Mouse (Mus musculus) lung, adult 18-20 months (tissue): ENCODE results near the gene Bcam.
A peak's percentile ranks its signal among the peaks of the same experiment; 100 is the strongest.

Source experiments
- DNase-seq, 2 experiments: peaks; one replicate each; pipeline ENCODE4 v3.0.0; 2022; ENCODE audit warnings: mixed read lengths in 2 of 2

Bcam gene

DNA sequence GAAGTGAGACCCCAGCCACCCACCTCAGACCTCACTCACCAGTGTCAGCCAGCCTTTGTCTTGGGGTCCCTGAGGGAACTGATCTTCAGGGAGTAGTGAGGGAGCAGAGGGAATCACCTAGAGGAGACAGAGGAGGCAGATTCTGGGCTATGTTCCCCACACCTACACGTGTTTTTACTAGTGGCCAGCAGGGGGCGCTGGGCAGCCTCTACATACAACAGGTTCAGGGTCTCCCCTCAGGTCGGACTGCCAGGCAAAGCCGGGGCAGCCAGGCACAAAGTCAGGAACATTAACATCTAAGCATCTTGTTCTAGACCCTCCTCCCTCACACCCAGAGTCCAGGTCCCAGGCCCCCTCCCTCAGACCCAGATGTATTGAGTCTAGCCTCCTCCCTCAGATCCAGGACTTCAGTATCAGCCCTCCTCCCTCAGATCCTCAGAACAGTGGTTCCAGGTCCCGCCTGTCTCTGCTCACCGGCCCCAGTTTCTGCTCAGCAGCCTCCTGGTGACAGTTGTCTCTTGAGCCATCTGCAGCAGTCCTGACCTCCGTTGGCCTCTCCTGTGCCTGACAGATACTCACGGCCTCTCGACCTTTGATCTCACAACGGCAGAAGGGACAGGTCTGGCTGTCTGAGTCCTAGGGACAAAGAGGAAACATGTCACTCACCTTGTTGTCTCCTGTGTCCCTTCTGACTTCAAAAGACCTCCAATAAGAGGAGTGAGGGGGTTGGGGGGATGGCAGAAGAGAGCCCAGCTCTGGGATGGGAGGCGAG, 14.1 kb upstream of the Bcam start:
- DNase-seq: no peak

DNA sequence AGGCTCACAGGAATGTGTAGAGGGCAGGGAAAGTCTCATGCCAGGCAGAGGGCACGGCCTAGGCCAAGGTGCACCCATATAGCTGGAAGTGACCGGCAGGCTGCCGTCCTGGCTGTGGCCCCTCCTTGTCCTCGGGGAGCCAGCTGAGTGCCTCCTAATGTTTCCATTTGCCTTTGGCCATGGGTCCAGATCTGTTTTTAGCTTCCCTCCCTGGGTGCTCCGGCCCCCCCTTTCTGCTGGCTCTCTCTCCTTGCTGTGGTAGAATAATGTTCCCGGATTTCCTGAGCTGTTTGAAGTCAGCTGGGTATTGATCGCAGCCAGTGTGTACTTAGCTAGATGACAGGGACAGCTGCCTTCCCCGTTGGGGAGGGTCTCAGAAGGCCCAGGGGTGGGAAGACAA, 12.8 kb upstream of the Bcam start:
- DNase-seq: peak; percentile 73 to 77

DNA sequence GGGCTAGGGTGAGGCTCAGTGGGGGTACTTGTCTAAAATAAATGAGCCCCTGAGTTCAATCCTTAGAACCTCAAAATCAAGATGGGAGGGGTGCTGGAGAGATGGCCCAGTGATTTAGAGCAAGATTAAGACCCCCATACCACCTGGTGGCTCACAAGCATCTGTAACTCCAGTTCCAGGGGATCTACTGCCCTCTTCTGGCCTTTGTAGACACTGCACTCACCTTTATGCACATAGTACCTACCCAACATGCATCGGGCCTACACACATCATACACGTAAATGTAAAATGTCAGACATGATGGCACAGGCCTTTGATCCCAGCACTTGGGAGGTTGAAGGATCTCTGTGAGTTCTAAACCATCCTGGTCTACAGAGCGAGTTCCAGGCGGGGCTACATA, 11.8 kb upstream of the Bcam start:
- peak in 1 of 2 experiments; percentile 54 for DNase-seq

DNA sequence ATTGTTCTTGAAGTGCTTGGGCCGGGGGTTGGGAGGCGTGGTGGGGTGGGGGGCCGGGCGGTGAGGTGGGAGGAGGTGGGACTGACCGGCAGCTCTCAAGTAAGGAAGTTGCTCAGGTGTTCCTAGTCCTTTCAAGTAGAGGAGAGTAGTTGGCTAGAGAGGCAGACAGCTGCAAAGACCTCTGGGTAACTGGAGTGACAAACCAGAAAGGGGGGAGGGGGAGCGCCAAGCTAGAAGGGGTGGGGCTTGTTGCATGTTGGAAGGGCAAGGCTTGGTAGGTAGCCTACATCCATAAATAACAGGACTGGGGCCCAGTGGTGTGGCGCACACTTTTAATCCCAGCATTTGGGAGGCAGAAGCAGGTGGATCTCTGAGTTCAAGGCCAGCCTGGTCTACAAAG, 10.9 kb upstream of the Bcam start:
- no peak for DNase-seq

DNA sequence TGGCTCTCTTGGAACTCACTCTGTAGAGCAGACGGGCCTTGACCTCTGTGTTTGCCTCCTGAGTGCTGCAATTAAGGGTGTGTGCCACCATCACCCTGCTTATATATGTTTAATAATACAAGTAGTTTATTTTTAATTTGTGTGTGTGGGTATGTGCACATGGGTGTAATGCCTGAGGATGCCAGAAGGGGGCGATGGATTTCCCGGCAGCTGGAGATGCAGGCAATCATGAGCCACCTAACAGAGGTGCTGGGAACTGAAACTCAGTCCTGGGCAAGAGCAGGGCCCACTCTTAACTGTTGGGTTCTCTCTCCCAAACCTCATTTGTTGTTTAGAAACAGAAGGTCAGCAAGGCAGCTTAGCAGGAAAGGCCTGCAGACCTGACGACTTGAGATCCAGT, 9.1 kb upstream of the Bcam start:
- DNase-seq: no peak

DNA sequence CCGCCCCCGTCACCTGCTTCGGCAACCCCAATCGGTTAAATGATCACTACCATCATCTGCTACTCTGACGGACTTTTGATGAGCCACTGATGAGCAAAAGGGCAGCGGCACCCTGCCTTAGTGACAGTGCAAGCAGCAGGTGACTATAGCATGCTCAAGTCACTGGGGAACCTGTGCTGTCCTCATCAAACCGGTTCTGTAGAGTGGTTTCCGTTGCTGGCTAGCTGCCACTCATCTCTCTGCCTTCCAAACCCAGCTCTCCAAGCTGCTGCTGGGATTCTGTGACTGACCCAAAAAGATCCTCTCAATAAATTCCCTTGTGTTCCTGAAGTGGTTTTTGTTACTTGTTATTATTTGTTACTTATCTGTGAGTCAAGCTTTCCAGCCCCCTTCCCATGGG, 7.8 kb upstream of the Bcam start:
- DNase-seq: peak; percentile 84 to 90

DNA sequence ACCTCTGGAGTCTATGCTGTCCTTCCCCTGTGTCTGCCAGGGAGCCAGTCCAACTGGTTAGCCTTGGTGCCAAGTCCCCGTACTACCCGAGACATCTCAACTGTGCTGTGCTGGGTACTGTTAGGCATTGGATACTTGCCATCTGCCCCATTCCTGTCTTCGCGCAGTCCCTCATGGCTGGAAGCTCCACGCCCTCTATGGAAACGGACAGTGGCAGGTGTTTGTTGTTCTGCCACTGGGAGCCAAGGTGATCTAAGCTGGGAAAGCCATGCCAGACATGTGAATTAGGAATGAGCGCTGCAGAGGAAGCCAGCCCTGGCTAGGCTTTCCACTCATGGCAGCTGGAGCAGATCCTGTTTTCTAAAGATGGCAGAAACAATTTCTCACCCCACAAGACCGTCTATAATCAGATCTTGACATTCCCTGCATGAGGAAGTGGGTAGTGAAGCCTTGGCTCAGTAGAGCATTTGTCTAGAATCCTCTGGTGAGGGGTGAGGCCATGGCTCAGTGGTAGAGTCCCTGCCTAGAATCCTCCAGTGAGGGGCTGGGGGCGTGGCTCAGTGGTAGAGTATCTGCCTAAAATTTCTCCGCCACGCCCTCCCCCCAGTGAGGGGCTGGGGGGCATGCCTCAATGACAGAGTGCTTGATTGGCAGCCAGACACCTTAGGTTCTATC, 6.4 kb upstream of the Bcam start:
- peak; percentile 31 to 51 for DNase-seq

DNA sequence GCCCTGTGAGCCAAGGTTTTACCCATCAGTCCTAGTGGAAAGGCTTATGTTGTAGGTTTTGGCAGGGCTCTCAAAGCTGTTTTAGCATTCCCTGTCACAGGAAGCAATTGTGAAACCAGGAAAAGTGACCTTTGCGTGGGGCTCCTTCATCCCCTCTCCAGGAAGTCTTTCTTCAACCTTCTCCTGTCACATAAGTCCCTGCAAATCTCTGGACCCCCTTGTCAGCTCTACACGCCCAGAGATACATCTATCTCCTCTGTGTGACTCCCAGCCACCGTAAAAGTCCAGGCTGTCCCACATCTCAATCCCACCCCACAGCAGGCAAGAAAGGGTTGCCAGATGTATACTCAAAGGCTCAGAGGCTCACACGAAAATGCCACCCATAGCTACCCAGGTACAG, 866 bp upstream of the Bcam start:
- no peak for DNase-seq

DNA sequence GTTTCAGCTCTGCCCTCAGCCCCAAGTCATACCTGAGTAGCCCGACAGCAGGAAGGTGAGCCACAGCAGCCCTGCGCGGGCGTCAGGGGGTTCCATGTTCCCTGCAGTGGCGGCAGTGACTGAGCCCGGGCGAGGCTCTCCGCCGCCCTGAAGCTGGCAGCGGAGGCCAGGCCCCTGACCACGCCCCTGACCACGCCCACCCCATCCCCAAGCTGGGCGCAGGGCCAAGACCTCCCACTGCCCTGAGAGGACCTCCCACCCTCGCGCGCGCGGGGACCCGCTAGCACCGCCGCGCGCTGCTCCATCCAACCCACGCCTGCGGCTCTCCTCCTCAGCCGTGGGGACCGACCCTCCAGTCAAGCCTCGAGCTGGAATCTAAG, 451 bp downstream of the Bcam start:
- peak; percentile 91 to 93 for DNase-seq

DNA sequence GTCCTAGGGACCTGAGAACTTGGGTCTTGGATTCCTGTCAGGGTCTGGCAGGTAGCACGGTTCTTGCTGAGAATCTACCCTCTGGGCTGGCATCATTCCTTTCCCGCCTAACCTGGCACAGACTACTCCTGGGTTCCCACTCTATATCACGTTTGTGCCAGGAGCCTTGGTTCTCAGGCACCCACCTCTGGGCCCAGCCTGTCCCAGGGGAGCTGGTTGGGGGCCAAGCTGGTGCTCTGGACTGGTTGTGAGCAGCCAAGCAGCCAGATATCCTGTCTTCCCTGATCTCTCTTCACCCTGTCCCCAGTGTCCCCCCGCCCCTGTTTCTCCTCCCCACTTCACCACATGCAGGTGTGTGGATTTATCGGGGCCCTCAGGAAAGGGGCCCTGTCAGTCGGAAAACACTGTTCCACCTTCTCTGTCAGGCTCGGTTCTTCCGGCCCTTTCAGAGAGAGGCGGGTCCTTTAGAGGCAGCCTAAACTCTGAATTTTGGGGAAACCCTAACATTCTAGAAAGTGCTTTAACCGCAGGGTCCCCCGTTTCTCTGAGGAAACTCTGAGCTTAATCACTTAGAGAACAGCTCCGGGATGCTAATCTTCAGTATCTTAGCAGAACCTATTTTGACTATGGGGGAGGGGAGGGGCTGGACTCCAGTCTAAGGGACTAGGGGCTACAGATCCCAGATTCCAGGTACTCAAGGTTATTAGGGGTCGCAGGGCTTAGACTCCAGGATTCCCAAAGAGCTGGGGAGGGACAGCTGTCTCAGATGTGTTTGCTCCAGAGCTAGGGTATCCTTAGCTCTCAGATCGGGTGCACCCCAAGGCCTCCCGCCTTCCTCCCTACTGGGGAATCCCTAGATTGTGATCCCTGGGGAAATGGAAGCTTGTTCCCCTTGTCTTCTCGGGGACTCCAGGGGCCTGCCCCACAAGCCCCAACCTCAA, 1.1 kb downstream of the Bcam start:
- DNase-seq: no peak

DNA sequence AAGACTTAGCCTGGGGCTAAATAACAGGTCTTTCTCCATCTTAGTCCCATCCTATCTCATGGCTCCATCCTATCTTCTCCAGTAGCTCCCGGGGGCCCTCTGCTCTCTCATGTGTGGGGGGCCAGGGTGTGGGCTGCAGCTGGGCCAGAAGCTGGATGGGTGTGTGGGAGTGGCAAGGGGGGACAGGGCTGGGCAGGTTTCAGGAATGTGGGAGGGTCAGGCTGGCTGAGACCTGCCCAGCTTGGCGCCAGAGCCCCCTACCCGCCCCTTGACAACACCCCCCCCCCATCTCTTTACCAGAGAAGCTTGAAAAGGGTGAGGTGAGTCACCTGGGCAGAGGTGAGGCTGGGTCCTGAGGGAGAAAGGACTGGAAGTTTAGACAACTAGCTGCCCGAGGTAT, 1.8 kb downstream of the Bcam start:
- peak in 1 of 2 experiments; percentile 52 for DNase-seq

DNA sequence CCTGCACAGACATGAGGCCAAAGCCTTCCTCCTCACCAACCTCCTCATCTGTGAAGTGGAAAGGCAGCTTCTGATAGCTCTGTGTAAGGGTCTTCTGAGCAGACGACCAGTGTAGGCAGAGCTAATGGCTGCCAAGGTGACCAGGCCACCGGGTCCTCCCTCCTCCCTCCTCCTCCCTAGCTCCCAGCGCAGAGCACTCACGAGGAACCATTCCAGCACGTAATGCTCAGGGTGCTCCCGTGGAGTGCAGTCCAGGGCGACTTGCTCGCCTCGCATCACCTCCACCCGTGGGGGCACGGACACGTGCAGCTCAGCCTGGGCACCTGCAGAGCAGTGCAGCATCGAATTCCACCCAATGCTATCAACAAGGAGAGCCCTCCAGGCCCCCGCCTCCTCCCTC, 2.6 kb downstream of the Bcam start:
- DNase-seq: no peak

DNA sequence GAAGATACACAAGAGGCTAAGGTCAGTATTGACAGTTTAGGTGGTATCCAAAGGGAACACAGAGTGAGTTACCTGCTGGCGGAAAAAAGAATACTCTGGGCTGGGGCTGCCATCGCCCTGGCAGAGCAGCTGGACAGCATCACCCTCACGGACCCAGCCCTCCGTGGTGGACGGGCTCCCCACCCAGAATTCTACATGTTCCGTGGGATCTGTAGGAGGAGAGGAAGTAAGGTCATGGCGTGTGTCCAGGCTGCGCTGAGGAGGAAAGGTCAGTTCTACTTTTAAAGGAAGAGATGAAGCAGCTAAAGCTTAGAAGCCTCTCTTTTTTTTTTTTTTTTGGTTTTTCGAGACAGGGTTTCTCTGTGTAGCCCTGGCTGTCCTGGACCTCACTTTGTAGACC, 6.2 kb downstream of the Bcam start:
- no peak for DNase-seq

DNA sequence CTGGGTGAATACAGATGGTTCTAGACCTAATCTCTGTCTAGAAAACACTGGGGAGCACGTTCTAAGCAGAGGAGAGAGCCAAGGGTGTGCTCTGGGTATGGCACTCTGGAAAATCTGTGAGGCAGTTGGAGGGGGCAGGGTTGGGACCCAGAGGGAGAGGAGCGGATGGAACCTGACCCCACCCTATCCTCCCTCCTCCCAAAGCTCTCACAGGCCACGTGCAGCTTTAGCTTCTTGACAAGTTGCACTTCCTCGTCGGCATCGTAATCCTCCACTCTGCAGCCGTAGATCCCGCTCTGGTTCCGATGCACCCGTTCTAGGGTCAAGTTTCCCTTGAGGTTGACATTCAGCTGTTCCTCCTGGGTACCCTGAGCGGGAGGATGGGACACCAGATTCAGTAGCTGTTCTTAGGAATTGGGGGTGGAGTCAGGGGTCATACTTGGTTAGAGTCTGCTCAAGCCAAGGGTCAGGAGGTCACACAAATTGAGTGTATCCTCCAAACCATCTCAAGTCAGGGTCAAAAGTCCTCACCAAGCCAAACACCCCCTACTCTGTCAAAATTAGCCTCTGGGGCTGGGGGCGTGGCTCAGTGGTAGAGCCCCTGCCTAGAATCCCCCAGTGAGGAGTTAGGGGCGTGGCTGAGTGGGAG, 6.9 kb downstream of the Bcam start:
- DNase-seq: peak; percentile 54 to 66

DNA sequence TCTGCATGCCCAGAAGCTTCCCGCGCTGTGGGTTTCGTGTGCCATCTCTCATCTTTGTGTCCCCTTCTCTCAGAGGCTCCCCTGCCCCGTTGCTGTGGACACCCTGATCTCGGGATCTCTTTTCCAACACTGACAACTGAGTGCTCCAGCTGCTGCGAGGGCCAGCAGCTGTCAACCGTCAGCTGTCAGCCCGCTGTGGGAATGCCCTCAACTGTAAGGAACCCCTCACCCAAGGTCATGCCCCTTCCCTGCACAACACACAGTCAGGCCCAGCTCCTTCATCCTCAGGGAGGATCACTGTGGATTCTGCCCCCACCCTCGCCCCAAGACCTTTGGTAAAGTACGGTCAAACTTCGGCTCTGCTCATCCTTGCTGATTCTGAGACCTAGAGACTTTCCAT, 8.5 kb downstream of the Bcam start:
- DNase-seq: no peak

DNA sequence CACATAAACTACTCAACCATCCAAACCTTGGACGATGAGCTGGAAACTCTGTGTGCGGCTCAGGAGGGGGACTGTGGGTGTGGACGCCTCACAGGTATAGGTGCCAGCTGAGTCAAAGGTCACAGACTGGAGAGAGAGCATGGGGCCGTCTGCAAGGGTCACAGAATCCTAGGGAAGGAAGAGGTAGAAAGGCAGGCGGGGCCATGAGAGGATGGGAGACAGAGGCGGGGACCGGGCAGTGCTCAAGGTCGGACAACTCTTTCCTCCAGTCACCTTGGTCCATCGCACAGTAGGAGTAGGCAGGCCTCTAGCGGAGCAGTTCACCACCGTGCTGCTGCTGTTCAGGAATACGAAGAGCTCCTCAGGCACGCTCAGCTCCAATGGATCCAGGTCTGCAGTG, 10.8 kb downstream of the Bcam start:
- no peak for DNase-seq

DNA sequence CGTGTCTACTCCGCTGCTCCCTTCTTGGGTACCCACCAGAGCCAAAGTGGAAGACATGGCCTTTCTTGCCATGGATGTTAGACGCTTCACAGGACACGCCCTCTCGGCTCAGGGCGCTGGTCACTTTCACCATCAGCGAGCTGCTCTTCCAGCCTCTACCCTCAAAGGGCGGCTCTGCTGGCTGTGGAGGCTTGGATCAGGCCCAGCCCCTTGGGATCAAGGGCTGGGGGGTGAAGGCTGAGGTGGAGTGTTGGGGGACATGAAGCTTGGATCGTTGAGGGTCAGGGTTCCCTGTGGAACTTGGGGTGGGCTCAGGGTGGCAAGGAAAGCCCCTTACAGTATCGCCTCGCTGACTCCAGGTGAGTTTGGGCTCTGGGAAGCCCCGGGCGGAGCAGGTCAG, 12.2 kb downstream of the Bcam start:
- DNase-seq: no peak

DNA sequence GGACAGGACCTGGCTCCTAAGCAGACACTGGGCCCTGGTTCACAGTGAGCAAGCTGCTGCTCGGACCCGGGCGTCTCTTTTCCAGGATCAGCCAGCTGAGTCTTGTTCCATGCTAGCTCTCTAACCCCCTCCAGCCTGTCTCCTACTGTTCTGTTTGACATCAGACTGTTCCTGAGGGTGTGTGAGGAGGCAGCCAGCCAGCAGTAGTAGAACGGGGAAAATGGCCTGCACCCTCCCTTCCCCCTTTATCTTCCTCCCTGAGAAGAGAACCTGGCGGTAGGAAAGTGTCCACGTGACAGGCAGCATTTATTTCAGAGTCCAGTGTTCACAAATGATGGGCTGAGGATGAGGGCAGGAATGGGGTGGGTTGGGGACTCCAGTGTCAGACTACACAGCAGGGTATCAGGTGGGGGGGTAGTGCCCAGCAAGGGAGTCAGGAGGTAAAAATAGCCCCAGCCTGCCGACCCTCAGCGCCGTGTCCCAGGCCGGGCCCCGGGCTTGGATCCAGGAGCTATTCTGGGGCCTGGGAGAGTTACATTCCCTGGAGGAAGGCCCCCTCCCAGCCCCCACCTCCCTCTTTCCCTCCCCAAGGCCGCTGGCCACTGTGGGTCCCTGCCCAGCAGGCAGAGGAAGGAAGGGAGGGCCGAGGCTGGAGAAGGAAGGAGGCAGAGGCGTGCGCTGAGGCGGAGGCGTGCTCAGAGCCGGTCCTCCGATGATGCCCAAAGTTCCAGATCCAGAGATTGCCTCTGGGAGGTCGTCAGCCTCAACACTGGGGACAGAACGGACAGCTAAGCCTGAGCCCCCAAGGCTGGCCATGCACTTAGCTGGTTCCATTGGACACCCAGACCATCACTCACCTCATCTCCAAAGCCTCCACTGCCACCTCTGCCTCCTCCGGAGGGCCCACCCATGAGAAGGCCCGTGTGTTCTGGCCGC, 14.7 kb downstream of the Bcam start:
- peak; percentile 81 to 85 for DNase-seq

DNA sequence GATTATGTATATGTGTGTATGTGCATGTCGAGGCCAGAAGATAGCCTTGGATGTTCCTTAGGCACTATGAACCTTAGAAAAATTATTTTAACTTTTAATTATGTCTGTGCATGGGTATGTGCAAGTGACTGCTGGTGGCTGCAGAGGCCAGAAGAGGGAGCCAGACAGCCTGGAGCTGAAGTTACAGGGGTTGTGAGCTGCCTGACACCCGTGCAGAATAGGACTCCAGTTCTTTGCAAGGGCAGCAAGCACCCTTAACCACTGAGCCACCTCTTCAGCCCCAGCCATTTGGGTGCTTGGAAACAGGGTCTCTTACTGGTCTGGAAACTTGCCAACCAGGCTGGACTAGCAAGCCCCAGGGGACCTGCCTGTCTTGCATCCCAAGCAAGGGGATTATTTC, 15.8 kb downstream of the Bcam start:
- DNase-seq: no peak

DNA sequence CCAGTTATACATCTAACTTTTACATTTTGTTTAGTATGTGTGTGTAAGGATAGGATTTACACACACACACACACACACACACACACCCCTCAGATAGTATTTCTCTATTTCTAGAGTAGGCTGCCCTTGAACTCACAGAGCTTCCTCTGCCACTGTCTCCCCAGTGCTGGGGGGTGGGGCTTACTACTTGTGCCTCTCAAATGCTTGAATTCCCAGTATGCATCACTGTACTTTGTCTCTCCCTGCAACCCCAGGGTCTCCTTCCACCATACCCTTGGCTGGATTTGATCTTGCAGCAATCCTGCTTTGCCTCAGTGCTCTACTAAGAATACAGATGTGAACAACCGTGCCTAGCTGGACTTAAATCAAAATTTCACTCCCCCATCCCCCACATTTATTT, 16.8 kb downstream of the Bcam start:
- DNase-seq: no peak

DNA sequence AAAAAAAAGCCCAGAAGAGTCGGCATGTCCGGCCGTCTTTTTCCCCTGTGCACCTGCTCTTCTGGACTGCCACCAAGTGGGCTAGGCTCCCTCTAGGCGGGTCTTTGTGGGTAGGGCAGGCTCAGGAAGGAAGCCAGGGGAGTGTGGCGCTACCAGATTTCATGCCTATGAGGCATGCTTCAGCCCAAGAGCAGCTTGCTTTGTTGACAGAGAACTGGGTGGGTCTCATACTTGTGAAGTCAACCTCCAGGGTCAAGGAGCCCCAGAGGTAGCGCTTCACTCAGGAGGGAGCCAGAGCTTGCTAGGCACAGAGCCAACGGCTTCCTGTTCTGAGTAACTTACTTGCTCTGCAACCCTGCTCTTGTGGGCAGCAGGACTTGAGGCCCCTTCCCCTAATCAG, 17.2 kb downstream of the Bcam start:
- peak; percentile 92 to 95 for DNase-seq

DNA sequence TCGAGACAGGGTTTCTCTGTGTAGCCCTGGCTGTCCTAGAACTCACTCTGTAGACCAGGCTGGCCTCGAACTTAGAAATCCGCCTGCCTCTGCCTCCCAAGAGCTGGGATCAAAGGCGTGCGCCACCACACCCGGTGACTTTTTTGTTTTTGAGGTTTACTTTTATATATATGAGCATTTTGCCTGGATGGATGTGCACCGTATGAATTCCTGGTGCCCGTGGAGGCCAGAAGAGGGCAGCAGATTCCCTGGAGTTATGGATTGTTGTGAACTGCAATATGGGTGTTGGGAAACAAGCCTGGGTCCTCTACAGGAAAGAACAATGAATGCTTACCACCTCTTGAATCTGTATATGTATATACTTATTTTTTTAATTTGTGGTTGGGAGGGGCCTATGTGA, 18.2 kb downstream of the Bcam start:
- DNase-seq: peak; percentile 56
